Mouse (Mus musculus): ENCODE data around the gene Rlbp1. TPM values are rescaled to one million over a fixed set of nuclear protein-coding genes. Genes with fewer than 3 reads are reported as not detected.

Gene Rlbp1
- polyA plus RNA-seq, 1 experiment from 2014 or later: 0.44 TPM

- no peaks in the 10 kb centered on the region for H3K36me3 ChIP-seq (ENCODE audit: control insufficient read depth, insufficient read depth, low read length)
- 61% methylated on average over 10 of the region's 10 CpGs for WGBS
- no peak overlapping the region for H3K4me3 ChIP-seq (replicated peaks; ENCODE audit: low read length)
- H3K4me2 ChIP-seq (ENCODE audit: low read depth, low read length): no peak overlapping the region
- no peak overlapping the region for H3K27ac ChIP-seq (ENCODE audit: low read length)
- no peaks in the 10 kb centered on the region for H3K9me3 ChIP-seq (replicated peaks; ENCODE audit: control insufficient read depth, low read length)
- no peak overlapping the region; the same call in 1 of the 2 replicates for H3K9ac ChIP-seq (ENCODE audit: low read length)
- H3K27me3 ChIP-seq (ENCODE audit: control insufficient read depth, insufficient read depth, low read length): no peaks in the 10 kb centered on the region
- H3K4me1 ChIP-seq (ENCODE audit: control insufficient read depth, insufficient read depth, low read length): peaks cover 4% of the 10 kb centered on the region; the same call in 1 of the 2 replicates
- ATAC-seq (ENCODE audit: insufficient read depth, low FRiP score): no peak
Observed at GRCm38 (mm10) chr7:79397446-79397963, 10.7 kb upstream of the Rlbp1 start.

GRCm38 (mm10) chr7:79395186-79395585 lies 8.3 kb upstream of the Rlbp1 start:
- Histone ChIP-seq H3K27me3 (ENCODE audit: control insufficient read depth, insufficient read depth, low read length) (no peaks in the 10 kb centered on the region), H3K4me3 (replicated peaks; ENCODE audit: low read length) (no peak overlapping the region), H3K9ac (ENCODE audit: low read length) (no peak overlapping the region), H3K27ac (ENCODE audit: low read length) (no peak overlapping the region), H3K9me3 (replicated peaks; ENCODE audit: control insufficient read depth, low read length) (no peaks in the 10 kb centered on the region), H3K4me2 (ENCODE audit: low read depth, low read length) (no peak overlapping the region), H3K36me3 (ENCODE audit: control insufficient read depth, insufficient read depth, low read length) (no peaks in the 10 kb centered on the region), H3K4me1 (ENCODE audit: control insufficient read depth, insufficient read depth, low read length) (peaks cover 4% of the 10 kb centered on the region; the same call in 1 of the 2 replicates)
- ATAC-seq (ENCODE audit: insufficient read depth, low FRiP score): no peak
- 84% methylated on average over 7 of the region's 7 CpGs for WGBS

- H3K27ac ChIP-seq (ENCODE audit: low read length): no peak overlapping the region
Observed at GRCm38 (mm10) chr7:79394666-79395065, 7.8 kb upstream of the Rlbp1 start.

GRCm38 (mm10) chr7:79393924-79394323 lies 7.1 kb upstream of the Rlbp1 start:
- Histone ChIP-seq H3K27ac (ENCODE audit: low read length) (no peak overlapping the region), H3K9me3 (replicated peaks; ENCODE audit: control insufficient read depth, low read length) (no peaks in the 10 kb centered on the region), H3K4me2 (ENCODE audit: low read depth, low read length) (no peak overlapping the region), H3K4me1 (ENCODE audit: control insufficient read depth, insufficient read depth, low read length) (peaks cover 4% of the 10 kb centered on the region; the same call in 1 of the 2 replicates), H3K36me3 (ENCODE audit: control insufficient read depth, insufficient read depth, low read length) (no peaks in the 10 kb centered on the region), H3K4me3 (replicated peaks; ENCODE audit: low read length) (no peak overlapping the region), H3K9ac (ENCODE audit: low read length) (no peak overlapping the region), H3K27me3 (ENCODE audit: control insufficient read depth, insufficient read depth, low read length) (no peaks in the 10 kb centered on the region)
- no peak for ATAC-seq (ENCODE audit: insufficient read depth, low FRiP score)
- WGBS: 93% methylated on average over 7 of the region's 7 CpGs

More at GRCm38 (mm10) chr7:79394666-79395065, 7.8 kb upstream of the Rlbp1 start:
- H3K9ac ChIP-seq (ENCODE audit: low read length): no peak overlapping the region
- H3K4me1 ChIP-seq (ENCODE audit: control insufficient read depth, insufficient read depth, low read length): peaks cover 4% of the 10 kb centered on the region; the same call in 1 of the 2 replicates
- H3K4me2 ChIP-seq (ENCODE audit: low read depth, low read length): no peak overlapping the region
- H3K27me3 ChIP-seq (ENCODE audit: control insufficient read depth, insufficient read depth, low read length): no peaks in the 10 kb centered on the region
- whole genome bisulfite sequencing: 74% methylated on average over 7 of the region's 7 CpGs
- no peaks in the 10 kb centered on the region for H3K9me3 ChIP-seq (replicated peaks; ENCODE audit: control insufficient read depth, low read length)
- ATAC-seq (ENCODE audit: insufficient read depth, low FRiP score): no peak
- H3K36me3 ChIP-seq (ENCODE audit: control insufficient read depth, insufficient read depth, low read length): no peaks in the 10 kb centered on the region
- H3K4me3 ChIP-seq (replicated peaks; ENCODE audit: low read length): no peak overlapping the region

- Histone ChIP-seq H3K4me3 (replicated peaks; ENCODE audit: low read length) (peak overlapping the region; percentile 81), H3K9me3 (replicated peaks; ENCODE audit: control insufficient read depth, low read length) (no peaks in the 10 kb centered on the region), H3K27ac (ENCODE audit: low read length) (no peak overlapping the region), H3K9ac (ENCODE audit: low read length) (peak overlapping the region; percentile 56; the same call in 1 of the 2 replicates), H3K27me3 (ENCODE audit: control insufficient read depth, insufficient read depth, low read length) (no peaks in the 10 kb centered on the region), H3K4me1 (ENCODE audit: control insufficient read depth, insufficient read depth, low read length) (peaks cover 4% of the 10 kb centered on the region; the same call in 1 of the 2 replicates), H3K4me2 (ENCODE audit: low read depth, low read length) (peak overlapping the region; percentile 99), H3K36me3 (ENCODE audit: control insufficient read depth, insufficient read depth, low read length) (no peaks in the 10 kb centered on the region)
- WGBS: 44% methylated on average over 9 of the region's 9 CpGs
- ATAC-seq (ENCODE audit: insufficient read depth, low FRiP score): no peak
Observed at GRCm38 (mm10) chr7:79392860-79393513, 6.1 kb upstream of the Rlbp1 start.

GRCm38 (mm10) chr7:79391883-79392649 lies 5.2 kb upstream of the Rlbp1 start, which contains the start of gene Fanci:
Gene Fanci (plus strand): TSS chr7:79391929.
- Histone ChIP-seq H3K9ac (ENCODE audit: low read length) (peak within 1 kb of the TSS; percentile 81), H3K27ac (ENCODE audit: low read length) (peak within 1 kb of the TSS; percentile 72), H3K27me3 (ENCODE audit: control insufficient read depth, insufficient read depth, low read length) (no peaks in the 10 kb centered on the region), H3K36me3 (ENCODE audit: control insufficient read depth, insufficient read depth, low read length) (no peaks in the 10 kb centered on the region), H3K4me3 (replicated peaks; ENCODE audit: low read length) (peak within 1 kb of the TSS; percentile 81), H3K4me1 (ENCODE audit: control insufficient read depth, insufficient read depth, low read length) (peaks cover 4% of the 10 kb centered on the region; the same call in 1 of the 2 replicates), H3K9me3 (replicated peaks; ENCODE audit: control insufficient read depth, low read length) (no peaks in the 10 kb centered on the region), H3K4me2 (ENCODE audit: low read depth, low read length) (peak within 1 kb of the TSS; percentile 99)
- peak; percentile 94 for ATAC-seq (ENCODE audit: insufficient read depth, low FRiP score)
- WGBS: under 1% methylated on average over 44 of the region's 44 CpGs

GRCm38 (mm10) chr7:79391471-79391870 lies 4.6 kb upstream of the Rlbp1 start:
- peaks cover 4% of the 10 kb centered on the region; the same call in 1 of the 2 replicates for H3K4me1 ChIP-seq (ENCODE audit: control insufficient read depth, insufficient read depth, low read length)
- WGBS: 10% methylated on average over 3 of the region's 3 CpGs

GRCm38 (mm10) chr7:79390141-79390708 lies 3.4 kb upstream of the Rlbp1 start:
- H3K27ac ChIP-seq (ENCODE audit: low read length): no peak overlapping the region
- H3K4me1 ChIP-seq (ENCODE audit: control insufficient read depth, insufficient read depth, low read length): peaks cover 4% of the 10 kb centered on the region; the same call in 1 of the 2 replicates
- ATAC-seq (ENCODE audit: insufficient read depth, low FRiP score): no peak
- 62% methylated on average over 5 of the region's 5 CpGs for WGBS
- H3K4me3 ChIP-seq (replicated peaks; ENCODE audit: low read length): no peak overlapping the region
- no peaks in the 10 kb centered on the region for H3K9me3 ChIP-seq (replicated peaks; ENCODE audit: control insufficient read depth, low read length)
- no peak overlapping the region for H3K9ac ChIP-seq (ENCODE audit: low read length)
- H3K27me3 ChIP-seq (ENCODE audit: control insufficient read depth, insufficient read depth, low read length): no peaks in the 10 kb centered on the region
- no peaks in the 10 kb centered on the region for H3K36me3 ChIP-seq (ENCODE audit: control insufficient read depth, insufficient read depth, low read length)
- no peak overlapping the region for H3K4me2 ChIP-seq (ENCODE audit: low read depth, low read length)

More at GRCm38 (mm10) chr7:79391471-79391870, 4.6 kb upstream of the Rlbp1 start:
- H3K9me3 ChIP-seq (replicated peaks; ENCODE audit: control insufficient read depth, low read length): no peaks in the 10 kb centered on the region
- H3K4me2 ChIP-seq (ENCODE audit: low read depth, low read length): peak overlapping the region; percentile 99
- H3K9ac ChIP-seq (ENCODE audit: low read length): peak overlapping the region; percentile 81
- peak overlapping the region; percentile 72 for H3K27ac ChIP-seq (ENCODE audit: low read length)
- no peak for ATAC-seq (ENCODE audit: insufficient read depth, low FRiP score)
- no peaks in the 10 kb centered on the region for H3K27me3 ChIP-seq (ENCODE audit: control insufficient read depth, insufficient read depth, low read length)
- H3K36me3 ChIP-seq (ENCODE audit: control insufficient read depth, insufficient read depth, low read length): no peaks in the 10 kb centered on the region
- peak overlapping the region; percentile 81 for H3K4me3 ChIP-seq (replicated peaks; ENCODE audit: low read length)

Data from stomach, embryonic 16.5 days (tissue).